Mouse (Mus musculus) hindbrain, postnatal 0 days (tissue): Measurements from ENCODE around the gene Ccr3. TPM values are rescaled to one million over a fixed set of nuclear protein-coding genes. Genes with fewer than 3 reads are reported as not detected.

Source experiments
- ATAC-seq: fragments of 200-750 bp; cut with Nextera tagmentation; 2 replicates; pipeline ENCODE4 v1.8.0; 2017; ENCODE audit warnings: mild to moderate bottlenecking, moderate TSS enrichment, moderate library complexity
- DNase-seq: peaks from one replicate; pipeline ENCODE4 v3.0.0-alpha.2; 2015; ENCODE audit warnings: low spot score
- H3K27ac ChIP-seq: fragments of 300-500 bp; sonication (generic); 2 replicates; pipeline ENCODE4 v1.5.1; 2014; ENCODE audit warnings: mild to moderate bottlenecking
- H3K27me3 ChIP-seq: fragments of 300-500 bp; sonication (generic); 2 replicates; pipeline ENCODE4 v1.6.1; 2014; ENCODE audit warnings: low read length, mixed read lengths; ENCODE audit not compliant: insufficient read depth
- H3K36me3 ChIP-seq: fragments of 300-500 bp; sonication (generic); 2 replicates; pipeline ENCODE4 v1.6.1; 2014; ENCODE audit warnings: low read length, mixed read lengths; ENCODE audit not compliant: insufficient read depth
- H3K4me1 ChIP-seq: fragments of 300-500 bp; sonication (generic); 2 replicates; pipeline ENCODE4 v1.6.1; 2014; ENCODE audit warnings: antibody characterized with exemption, low read length, mixed read lengths; ENCODE audit not compliant: insufficient read depth
- H3K4me2 ChIP-seq: fragments of 300-500 bp; sonication (generic); 2 replicates; pipeline ENCODE4 v1.6.1; 2014; ENCODE audit warnings: low read depth, mild to moderate bottlenecking, low read length, moderate library complexity, mixed read lengths
- H3K4me3 ChIP-seq: fragments of 300-500 bp; sonication (generic); 2 replicates; pipeline ENCODE4 v1.5.1; 2014; ENCODE audit warnings: low read length
- H3K9ac ChIP-seq: fragments of 300-500 bp; sonication (generic); replicated peaks from 2 replicates; pipeline ENCODE4 v1.6.1; 2014; ENCODE audit warnings: mild to moderate bottlenecking, low read length, moderate library complexity, mixed read lengths
- H3K9me3 ChIP-seq: fragments of 300-500 bp; sonication (generic); 2 replicates; pipeline ENCODE4 v1.6.1; 2016; ENCODE audit warnings: low read length, mixed read lengths
- CTCF ChIP-seq: IDR thresholded peaks from 2 replicates; pipeline ENCODE4 v1.5.1; 2016; ENCODE audit warnings: antibody characterized with exemption, control low read depth, low read depth
- WGBS: fragments of 180-500 bp; shearing (Covaris S2); extraction: QIAGEN DNeasy Blood & Tissue Kit; methylation state at CpG from one replicate; pipeline ENCODE4 v1.1.7; 2014; 5-methylcytosine and 5-hydroxymethylcytosine counted together
- polyA plus RNA-seq: library from polyadenylated mRNA; unstranded; fragments of >200 nt; fragmentation: Nextera tagmentation; extraction: Ambion mirVana; gene quantifications from 2 replicates; pipeline ENCODE4 v1.2.1, GENCODE M21; 2015
- total RNA-seq: library from RNA; depleted of rRNA; stranded (reverse); fragments of >200 nt; gene quantifications from 2 replicates; pipeline ENCODE4 v1.2.3, GENCODE M21; 2014

The Ccr3 gene
- total and polyA plus RNA-seq, 2 experiments from 2014 or later = not detected

- no peak overlapping the region for H3K4me2 ChIP-seq
- H3K4me3 ChIP-seq = no peak overlapping the region
- no peak overlapping the region for H3K9ac ChIP-seq
- ATAC-seq (no peak), DNase-seq (no peak)
- no peaks in the 10 kb centered on the region for H3K27me3 ChIP-seq
- H3K9me3 ChIP-seq = no peaks in the 10 kb centered on the region
- no peaks in the 10 kb centered on the region for H3K4me1 ChIP-seq
- no peak overlapping the region for H3K27ac ChIP-seq
- TF ChIP-seq CTCF = no peak
- H3K36me3 ChIP-seq = no peaks in the 10 kb centered on the region
These were observed 36.8 kb upstream of the Ccr3 start for GRCm38 (mm10) chr9:123984943-123985342.

DNA sequence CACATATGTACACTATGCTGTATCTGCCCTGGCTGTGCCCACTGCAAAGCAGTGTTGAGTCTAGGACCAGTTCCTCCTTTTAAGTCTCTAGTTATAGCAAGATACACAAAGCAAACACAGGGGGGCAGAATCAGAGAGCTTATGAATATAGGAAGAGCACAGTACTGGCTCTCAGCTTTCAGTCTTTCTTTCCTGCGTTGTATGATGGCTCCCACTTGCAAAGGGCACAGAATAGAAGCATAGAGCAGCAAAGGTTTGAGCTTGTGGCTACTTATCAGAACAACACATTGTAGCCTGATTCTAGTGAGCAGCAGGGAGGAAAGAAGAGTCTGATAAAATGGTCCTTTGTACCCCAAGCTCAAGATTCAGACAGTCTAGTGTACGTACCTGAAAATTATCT lies 35.6 kb upstream of the Ccr3 start:
- Histone ChIP-seq H3K27ac (no peak overlapping the region), H3K27me3 (no peaks in the 10 kb centered on the region), H3K4me2 (no peak overlapping the region), H3K4me3 (no peak overlapping the region), H3K4me1 (no peaks in the 10 kb centered on the region), H3K36me3 (no peaks in the 10 kb centered on the region), H3K9ac (no peak overlapping the region), H3K9me3 (no peaks in the 10 kb centered on the region)
- no peak for TF ChIP-seq CTCF
- 87% methylated on average over 2 of the region's 2 CpGs for WGBS
- no peak for ATAC-seq
- peak; percentile 3 for DNase-seq

GRCm38 (mm10) chr9:123989671-123990070 lies 32.1 kb upstream of the Ccr3 start:
- DNase-seq (no peak), ATAC-seq (no peak)
- no peaks in the 10 kb centered on the region for H3K9me3 ChIP-seq
- no peaks in the 10 kb centered on the region for H3K36me3 ChIP-seq
- 77% methylated on average over 3 of the region's 3 CpGs for WGBS
- no peak overlapping the region for H3K27ac ChIP-seq
- no peak overlapping the region for H3K4me2 ChIP-seq
- H3K9ac ChIP-seq = no peak overlapping the region
- H3K27me3 ChIP-seq = no peaks in the 10 kb centered on the region
- no peaks in the 10 kb centered on the region for H3K4me1 ChIP-seq
- no peak for TF ChIP-seq CTCF
- H3K4me3 ChIP-seq = no peak overlapping the region

GRCm38 (mm10) chr9:123991312-123991906 lies 30.4 kb upstream of the Ccr3 start:
- TF ChIP-seq CTCF = no peak
- H3K27ac ChIP-seq = no peak overlapping the region
- ATAC-seq = no peak
- no peak overlapping the region for H3K4me3 ChIP-seq
- no peaks in the 10 kb centered on the region for H3K36me3 ChIP-seq
- no peak overlapping the region for H3K9ac ChIP-seq
- H3K4me2 ChIP-seq = no peak overlapping the region
- DNase-seq = no peak
- 80% methylated on average over 1 of the region's 1 CpGs for WGBS
- H3K4me1 ChIP-seq = no peaks in the 10 kb centered on the region
- H3K9me3 ChIP-seq = no peaks in the 10 kb centered on the region
- no peaks in the 10 kb centered on the region for H3K27me3 ChIP-seq

- no peak overlapping the region for H3K4me3 ChIP-seq
- no peak overlapping the region for H3K27ac ChIP-seq
- ATAC-seq = no peak
- no peaks in the 10 kb centered on the region for H3K27me3 ChIP-seq
- no peaks in the 10 kb centered on the region for H3K4me1 ChIP-seq
- no peaks in the 10 kb centered on the region for H3K36me3 ChIP-seq
- no peak overlapping the region for H3K9ac ChIP-seq
- 75% methylated on average over 3 of the region's 3 CpGs for WGBS
- DNase-seq = no peak
- H3K9me3 ChIP-seq = no peaks in the 10 kb centered on the region
- no peak overlapping the region for H3K4me2 ChIP-seq
- TF ChIP-seq CTCF = no peak
These were observed 24.1 kb upstream of the Ccr3 start for GRCm38 (mm10) chr9:123997719-123998118.

DNA sequence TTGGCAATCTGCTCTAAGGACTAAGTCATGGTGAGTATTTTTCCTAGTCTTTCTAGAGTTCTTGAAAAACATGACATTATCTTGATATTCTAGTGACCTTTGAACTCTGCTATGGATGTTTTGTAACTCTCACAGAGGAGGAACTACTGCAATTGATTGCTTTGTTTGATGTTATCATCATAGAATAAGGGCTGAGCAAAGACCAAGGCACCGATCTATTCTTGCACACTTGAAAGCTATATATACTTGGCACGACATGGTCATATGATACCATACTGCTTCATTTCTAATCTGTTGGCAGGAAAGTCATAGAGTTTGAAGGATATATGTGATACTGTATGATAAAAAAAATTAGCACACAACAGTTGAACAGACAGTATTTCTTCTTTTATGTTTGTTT lies 22.0 kb upstream of the Ccr3 start:
- no peak overlapping the region for H3K4me2 ChIP-seq
- TF ChIP-seq CTCF = no peak
- no peaks in the 10 kb centered on the region for H3K4me1 ChIP-seq
- H3K9ac ChIP-seq = no peak overlapping the region
- H3K36me3 ChIP-seq = no peaks in the 10 kb centered on the region
- no peak for ATAC-seq
- H3K27ac ChIP-seq = no peak overlapping the region
- WGBS = 92% methylated on average over 2 of the region's 2 CpGs
- H3K4me3 ChIP-seq = no peak overlapping the region
- no peaks in the 10 kb centered on the region for H3K9me3 ChIP-seq
- H3K27me3 ChIP-seq = no peaks in the 10 kb centered on the region
- no peak for DNase-seq

- Histone ChIP-seq H3K27ac (no peak overlapping the region), H3K9ac (no peak overlapping the region), H3K4me1 (no peaks in the 10 kb centered on the region), H3K9me3 (no peaks in the 10 kb centered on the region), H3K4me2 (no peak overlapping the region), H3K27me3 (no peaks in the 10 kb centered on the region), H3K36me3 (no peaks in the 10 kb centered on the region), H3K4me3 (no peak overlapping the region)
- no peak for ATAC-seq
- 76% methylated on average over 2 of the region's 2 CpGs for WGBS
- DNase-seq = no peak
- no peak for TF ChIP-seq CTCF
These were observed 9.1 kb upstream of the Ccr3 start for GRCm38 (mm10) chr9:124012691-124013090.
